Mouse (Mus musculus): ENCODE data around the gene Spata31d1a. TPM values are rescaled to one million over a fixed set of nuclear protein-coding genes. Genes with fewer than 3 reads are reported as not detected.

Spata31d1a gene
- total and polyA plus RNA-seq, 3 experiments = 0.05 TPM; not detected in 2

DNA sequence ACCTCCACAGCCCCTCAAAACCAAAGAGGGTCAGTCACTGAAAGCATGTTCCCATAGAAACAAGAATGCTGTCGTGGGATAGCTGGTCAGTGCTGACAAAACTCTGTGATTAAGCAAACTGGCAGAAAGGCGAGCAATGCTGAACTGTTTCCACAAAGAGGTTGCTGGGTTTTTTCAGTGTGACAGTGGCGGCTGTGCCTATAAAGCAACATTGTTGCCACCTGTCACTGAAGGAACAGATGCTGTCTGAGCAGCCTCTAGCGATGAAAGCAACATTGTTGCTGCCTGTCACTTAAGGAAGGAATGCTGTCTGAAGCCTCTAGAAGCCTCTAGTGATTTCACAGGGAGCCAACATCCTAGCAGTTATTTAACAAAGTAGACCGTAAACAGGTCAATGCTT, 57.5 kb downstream of the Spata31d1a start:
- H3K4me1 ChIP-seq (ENCODE audit: insufficient read depth, low read depth, low read length) = peaks cover 86% of the 10 kb centered on the region
- H3K27me3 ChIP-seq (ENCODE audit: insufficient read depth, low read length) = no peaks in the 10 kb centered on the region
- H3K9me3 ChIP-seq (replicated peaks) = no peaks in the 10 kb centered on the region
- TF ChIP-seq TAL1 (conservative IDR thresholded peaks at IDR 0.05; ENCODE audit: low read depth, low read length) = no peak
- TF ChIP-seq CTCF (IDR thresholded peaks at IDR 0.05; ENCODE audit: low read depth, low read length) = no peak
- no peak for TF ChIP-seq POLR2AphosphoS5 (IDR thresholded peaks at IDR 0.05; ENCODE audit: insufficient replicate concordance, low read depth, low read length)
- no peak for TF ChIP-seq GATA1 (IDR thresholded peaks at IDR 0.05; ENCODE audit: borderline replicate concordance, low read length)
- no peak for TF ChIP-seq GATA2 (IDR thresholded peaks at IDR 0.05; ENCODE audit: borderline replicate concordance, low read depth, low read length)
- H3K36me3 ChIP-seq (replicated peaks) = peaks cover 99% of the 10 kb centered on the region
- DNase-seq (ENCODE audit: low spot score) = no peak
- ATAC-seq (ENCODE audit: extremely low read depth, insufficient number of reproducible peaks, low FRiP score, poor library complexity, severe bottlenecking) = no peak
- H3K4me3 ChIP-seq (ENCODE audit: low read depth, low read length) = no peak overlapping the region

Other genes with a start within 250 kb of the Spata31d1a start
- 118 and 147 TPM in 2 replicates for gene Agtpbp1, start 125.1 kb downstream of the Spata31d1a start, total RNA-seq (2014; fragmentation: Nextera tagmentation)
- gene Agtpbp1, start 125.1 kb downstream of the Spata31d1a start, total RNA-seq (2017) = 62.0 and 73.3 TPM in 2 replicates
- gene Agtpbp1, start 125.1 kb downstream of the Spata31d1a start, polyA plus RNA-seq (2012) = 6.0 and 6.1 TPM in 2 replicates
- 63.7 and 71.9 TPM in 2 replicates for gene Naa35, start 125.1 kb downstream of the Spata31d1a start, total RNA-seq (2014; fragmentation: Nextera tagmentation)
- 29.5 and 31.0 TPM in 2 replicates for gene Naa35, start 125.1 kb downstream of the Spata31d1a start, total RNA-seq (2017)
- 8.4 and 8.5 TPM in 2 replicates for gene Naa35, start 125.1 kb downstream of the Spata31d1a start, polyA plus RNA-seq (2012)
- gene Golm1, start 34.5 kb downstream of the Spata31d1a start, total RNA-seq (2014; fragmentation: Nextera tagmentation) = 126 and 146 TPM in 2 replicates
- 134 and 139 TPM in 2 replicates for gene Golm1, start 34.5 kb downstream of the Spata31d1a start, total RNA-seq (2017)
- 31.5 and 32.8 TPM in 2 replicates for gene Golm1, start 34.5 kb downstream of the Spata31d1a start, polyA plus RNA-seq (2012)
- not detected in 2 replicates for gene 4921517D22Rik, start 16.2 kb downstream of the Spata31d1a start, total RNA-seq (2014; fragmentation: Nextera tagmentation)
- 0.11 TPM in 1 of 2 replicates, not detected in the other for gene 4921517D22Rik, start 16.2 kb downstream of the Spata31d1a start, total RNA-seq (2017)
- not detected in 2 replicates for gene 4921517D22Rik, start 16.2 kb downstream of the Spata31d1a start, polyA plus RNA-seq (2012)
- not detected in 2 replicates for gene Spata31d1b, start 2.0 kb upstream of the Spata31d1a start, total RNA-seq (2014; fragmentation: Nextera tagmentation)
- 0.06 and 0.22 TPM in 2 replicates for gene Spata31d1b, start 2.0 kb upstream of the Spata31d1a start, total RNA-seq (2017)
- not detected in 2 replicates for gene Spata31d1b, start 2.0 kb upstream of the Spata31d1a start, polyA plus RNA-seq (2012)
- not detected in 2 replicates for gene Spata31d1d, start 21.4 kb upstream of the Spata31d1a start, total RNA-seq (2014; fragmentation: Nextera tagmentation)
- 0.05 TPM in 1 of 2 replicates, not detected in the other for gene Spata31d1d, start 21.4 kb upstream of the Spata31d1a start, total RNA-seq (2017)
- gene Spata31d1d, start 21.4 kb upstream of the Spata31d1a start, polyA plus RNA-seq (2012) = not detected in 2 replicates
- not detected in 2 replicates for gene 1700014D04Rik, start 36.4 kb upstream of the Spata31d1a start, total RNA-seq (2014; fragmentation: Nextera tagmentation)
- gene 1700014D04Rik, start 36.4 kb upstream of the Spata31d1a start, total RNA-seq (2017) = 0.06 and 0.11 TPM in 2 replicates
- not detected in 2 replicates for gene 1700014D04Rik, start 36.4 kb upstream of the Spata31d1a start, polyA plus RNA-seq (2012)
- gene Isca1, start 59.5 kb upstream of the Spata31d1a start, total RNA-seq (2014; fragmentation: Nextera tagmentation) = 242 and 309 TPM in 2 replicates
- gene Isca1, start 59.5 kb upstream of the Spata31d1a start, total RNA-seq (2017) = 75.9 and 85.8 TPM in 2 replicates
- gene Isca1, start 59.5 kb upstream of the Spata31d1a start, polyA plus RNA-seq (2012) = 57.0 and 69.2 TPM in 2 replicates
- not detected in 2 replicates for gene Gm49354, start 71.9 kb upstream of the Spata31d1a start, total RNA-seq (2014; fragmentation: Nextera tagmentation)
- 16.9 TPM in 1 of 2 replicates, not detected in the other for gene Gm49354, start 71.9 kb upstream of the Spata31d1a start, total RNA-seq (2017)
- gene Gm49354, start 71.9 kb upstream of the Spata31d1a start, polyA plus RNA-seq (2012) = 32.8 and 52.8 TPM in 2 replicates
- gene Tut7, start 112.8 kb upstream of the Spata31d1a start, total RNA-seq (2014; fragmentation: Nextera tagmentation) = 215 and 232 TPM in 2 replicates
- 166 and 194 TPM in 2 replicates for gene Tut7, start 112.8 kb upstream of the Spata31d1a start, total RNA-seq (2017)
- gene Tut7, start 112.8 kb upstream of the Spata31d1a start, polyA plus RNA-seq (2012) = 59.6 and 66.1 TPM in 2 replicates

All from G1E (cell line).